Mouse (Mus musculus): ENCODE measurements around the gene Hhipl1.

Gene Hhipl1

DNA sequence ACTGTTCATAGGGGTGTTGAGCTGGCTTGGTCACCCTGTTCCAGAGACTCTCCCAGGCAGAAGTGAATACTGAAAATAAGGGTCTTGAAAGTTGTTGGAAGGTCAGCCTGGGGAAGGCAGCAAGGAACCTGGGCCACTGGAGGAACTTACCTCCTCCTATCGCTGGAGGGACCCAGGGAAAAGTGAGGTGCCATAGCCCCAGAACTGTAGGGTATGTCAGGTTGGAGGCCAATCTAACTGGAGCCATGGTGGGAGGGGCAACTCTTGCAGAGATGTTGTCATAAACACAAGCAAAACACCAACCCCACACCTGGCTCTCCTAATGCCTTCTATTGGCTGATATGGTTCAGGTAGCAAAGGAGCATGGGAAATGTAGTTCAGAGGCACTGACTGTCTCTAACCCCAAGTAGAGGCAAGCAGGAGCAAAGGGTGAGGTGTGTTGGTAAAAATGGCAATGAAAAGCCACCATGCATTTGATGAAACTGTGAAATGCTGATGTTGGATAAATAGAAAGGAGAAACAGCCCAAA, 7.2 kb downstream of the Hhipl1 start:
- DNase-seq (ENCODE audit: low spot score in 2 of 2) = no peak

DNA sequence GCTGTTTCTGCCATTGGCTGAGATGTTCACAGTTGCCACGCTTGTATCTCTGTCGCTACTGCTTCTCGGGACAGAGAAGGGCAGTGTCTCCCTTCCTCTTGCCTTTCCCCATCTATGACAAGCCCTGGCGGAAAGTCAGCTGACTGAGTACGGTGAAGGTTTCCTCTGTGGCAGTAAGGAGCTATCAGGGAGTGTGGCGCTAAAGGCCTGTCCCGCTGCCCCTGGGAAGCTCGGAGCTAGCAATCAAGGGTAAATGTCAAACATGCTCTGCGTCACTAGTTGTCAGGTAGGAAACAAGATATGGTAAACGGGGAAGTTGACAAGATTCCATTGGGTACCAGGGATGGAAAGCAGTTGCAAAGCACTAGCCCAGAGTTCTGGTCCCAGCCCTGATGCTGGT, 9.7 kb downstream of the Hhipl1 start:
- DNase-seq (ENCODE audit: low spot score in 2 of 2) = no peak

DNA sequence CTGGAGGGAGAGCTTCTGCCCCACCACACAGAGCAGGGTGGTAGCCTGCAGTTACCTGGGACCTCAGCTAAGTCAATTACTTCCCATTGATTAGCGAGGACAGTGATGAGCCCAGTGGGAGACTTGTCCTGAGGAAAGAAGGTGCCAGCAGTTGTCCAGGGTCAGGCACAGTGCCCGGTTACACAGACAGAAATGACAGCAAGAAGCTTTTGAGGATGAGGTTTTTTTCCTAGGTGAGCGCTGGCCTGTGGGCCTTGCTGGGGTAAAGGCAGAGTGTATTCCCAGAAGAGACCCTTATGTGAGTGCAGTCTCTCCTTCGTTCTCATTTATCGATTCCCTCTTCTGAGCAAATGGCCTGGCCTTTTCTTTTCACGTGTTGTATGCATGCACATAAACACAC, 10.6 kb downstream of the Hhipl1 start:
- DNase-seq (ENCODE audit: low spot score in 2 of 2) = no peak

DNA sequence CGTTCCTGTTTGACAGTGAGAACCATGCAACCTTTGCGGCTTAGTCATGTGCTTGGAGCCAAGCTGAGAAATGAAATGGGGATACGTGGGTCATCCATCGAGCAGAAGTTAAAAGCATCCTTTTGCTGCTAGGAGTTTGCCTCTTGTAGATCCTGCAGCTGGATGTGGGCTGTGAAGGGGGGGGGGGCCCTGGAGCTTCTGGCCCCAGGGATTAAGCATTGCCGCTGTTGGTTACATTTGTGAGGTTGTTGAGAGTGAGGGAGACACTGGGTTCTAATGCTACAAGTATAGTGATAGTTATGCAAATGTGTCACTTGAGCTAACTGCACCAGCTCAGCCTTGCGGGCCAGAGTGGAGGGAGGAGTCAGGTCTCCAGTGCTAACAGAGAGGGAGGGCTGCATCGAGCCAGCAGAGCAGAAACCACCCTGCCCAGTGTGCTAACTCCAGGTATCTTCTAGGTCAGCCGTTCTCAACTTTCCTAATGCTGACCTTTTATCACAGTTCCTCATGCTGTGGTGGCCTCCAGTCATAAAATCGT, 11.2 kb downstream of the Hhipl1 start:
- no peak for DNase-seq (ENCODE audit: low spot score in 2 of 2)

DNA sequence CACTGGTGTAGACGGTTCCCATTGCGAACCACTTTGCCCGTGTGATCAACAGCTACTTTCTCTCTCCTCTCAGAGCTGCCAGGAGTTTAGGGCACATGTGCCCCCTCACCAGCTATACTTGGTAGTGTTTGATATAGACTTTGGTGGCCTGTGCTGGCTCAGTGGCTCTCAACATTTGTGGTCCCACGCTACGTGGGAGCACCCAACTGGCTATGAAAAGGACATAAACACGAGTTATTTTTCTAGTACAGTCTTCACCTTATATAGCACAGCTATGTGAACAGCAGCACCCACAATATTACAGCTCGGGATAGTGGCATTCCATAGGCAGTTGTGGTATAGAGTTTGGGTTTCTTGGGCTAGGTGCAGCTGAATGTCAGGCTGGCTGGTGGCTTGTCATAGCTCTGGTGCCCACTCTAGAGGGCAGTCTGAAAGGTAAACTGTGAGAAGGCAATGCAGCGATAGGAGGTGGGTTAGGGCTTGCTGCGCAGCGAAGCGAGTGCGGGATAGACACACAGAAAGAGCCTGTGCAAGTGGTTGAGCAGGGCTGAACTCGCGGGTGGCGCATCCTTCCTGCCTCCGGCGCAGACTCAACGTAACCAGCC, 11.9 kb downstream of the Hhipl1 start:
- DNase-seq (ENCODE audit: low spot score in 2 of 2) = no peak

DNA sequence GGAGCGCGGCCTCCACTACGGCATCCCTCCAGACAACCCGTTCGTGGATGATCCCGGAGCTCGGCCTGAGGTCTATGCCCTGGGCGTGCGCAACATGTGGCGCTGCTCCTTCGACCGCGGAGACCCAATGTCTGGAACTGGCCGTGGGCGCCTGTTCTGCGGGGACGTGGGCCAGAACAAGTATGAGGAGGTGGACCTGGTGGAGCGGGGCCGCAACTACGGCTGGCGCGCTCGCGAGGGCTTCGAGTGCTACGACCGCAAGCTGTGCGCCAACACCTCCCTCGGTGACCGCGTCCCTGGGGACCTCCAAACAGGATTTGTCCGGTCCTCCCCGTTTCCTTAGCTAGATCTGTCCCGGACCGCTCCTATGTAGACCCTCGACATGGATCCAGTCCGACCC, 12.4 kb downstream of the Hhipl1 start:
- no peak for DNase-seq (ENCODE audit: low spot score in 2 of 2)

- DNase-seq (ENCODE audit: low spot score in 2 of 2) = no peak
Measured at GRCm38 (mm10) chr12:108320096-108320495, 14.0 kb downstream of the Hhipl1 start.

DNA sequence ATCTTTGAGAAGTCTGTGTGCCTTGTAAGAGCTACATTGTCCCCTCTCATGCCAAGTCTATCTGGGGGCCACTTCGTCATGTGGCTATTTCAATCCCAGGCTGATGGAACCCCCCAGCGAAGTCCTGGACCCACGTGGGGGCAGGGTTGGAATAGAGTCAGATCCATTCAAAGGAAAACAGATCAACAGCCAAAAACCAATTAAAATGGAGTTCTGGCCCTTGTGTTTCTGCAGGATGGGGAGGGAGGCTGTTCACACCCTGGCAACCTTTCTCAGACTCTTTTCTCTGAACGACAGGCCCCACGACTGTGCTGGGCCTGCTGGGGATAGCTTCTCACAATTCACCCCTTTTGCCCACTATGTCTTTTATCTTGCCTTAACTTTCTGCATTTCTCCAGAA, 20.3 kb downstream of the Hhipl1 start:
- no peak for DNase-seq (ENCODE audit: low spot score in 2 of 2)

GRCm38 (mm10) chr12:108327889-108328491, 21.9 kb downstream of the Hhipl1 start:
- DNase-seq (ENCODE audit: low spot score in 2 of 2) = peak; percentile 60 to 74

- DNase-seq (ENCODE audit: low spot score in 2 of 2) = peak; percentile 70 to 78
Measured at GRCm38 (mm10) chr12:108333056-108333455, 27.0 kb downstream of the Hhipl1 start.

- no peak for DNase-seq (ENCODE audit: low spot score in 2 of 2)
Measured at GRCm38 (mm10) chr12:108333481-108333882, 27.4 kb downstream of the Hhipl1 start.

- peak; percentile 99 to 100 for DNase-seq (ENCODE audit: low spot score in 2 of 2)
Measured at GRCm38 (mm10) chr12:108333895-108334445, 27.9 kb downstream of the Hhipl1 start, which contains the start of gene Cyp46a1. Gene Cyp46a1, plus strand, starts transcription at chr12:108334381.

DNA sequence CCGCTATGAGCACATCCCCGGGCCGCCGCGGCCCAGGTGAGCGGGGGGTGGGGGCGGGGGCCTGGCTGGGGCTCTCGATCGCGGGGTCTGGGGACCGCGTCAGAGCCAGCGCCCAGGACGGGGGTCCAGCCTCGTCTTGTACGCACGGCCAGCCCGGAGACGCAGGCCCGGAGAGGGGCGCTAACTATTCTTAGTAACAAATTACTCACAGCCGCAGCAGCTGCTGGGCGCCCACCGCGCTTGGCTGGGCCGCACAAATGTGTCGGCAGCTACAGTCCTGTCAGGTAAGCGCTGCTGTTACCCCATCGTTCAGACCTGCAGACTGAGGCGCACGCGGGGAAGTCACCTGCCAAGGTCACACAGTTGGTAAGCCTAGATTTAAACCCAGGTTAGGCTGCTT, 28.5 kb downstream of the Hhipl1 start:
- DNase-seq (ENCODE audit: low spot score in 2 of 2) = no peak

DNA sequence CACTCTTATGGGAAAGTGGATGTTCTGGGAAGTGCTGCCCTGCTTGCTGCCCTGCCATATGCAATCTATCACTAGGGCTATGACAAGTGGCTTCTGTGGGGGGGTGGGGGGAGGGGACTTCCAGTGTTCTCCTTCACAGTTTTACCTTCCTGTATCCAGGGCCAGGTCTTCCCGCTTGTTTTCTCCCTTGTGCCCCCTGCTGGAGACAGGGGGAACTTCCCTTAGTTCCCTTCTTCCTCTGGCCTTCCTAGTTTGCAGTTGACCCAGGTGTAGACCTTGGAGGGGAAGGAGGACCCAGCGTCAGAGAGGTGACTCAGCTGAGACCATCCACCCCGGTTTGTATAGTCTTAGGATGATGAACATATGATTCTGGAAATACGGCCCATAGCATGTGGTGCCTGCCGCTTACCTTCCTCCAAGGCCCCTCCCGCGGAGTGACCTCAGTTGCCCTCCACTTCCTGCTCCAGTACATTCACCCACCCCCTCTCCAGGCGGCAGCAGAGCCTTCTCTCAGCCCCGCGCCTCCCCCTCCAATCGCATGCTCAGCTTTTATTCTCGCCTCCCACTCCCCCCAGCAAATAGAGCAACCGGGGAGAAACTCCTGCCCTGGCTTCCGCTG, 32.6 kb downstream of the Hhipl1 start:
- peak in 1 of 2 experiments; percentile 23 for DNase-seq (ENCODE audit: low spot score in 2 of 2)

- no peak for DNase-seq (ENCODE audit: low spot score in 2 of 2)
Measured at GRCm38 (mm10) chr12:108348151-108348550, 42.1 kb downstream of the Hhipl1 start.

DNA sequence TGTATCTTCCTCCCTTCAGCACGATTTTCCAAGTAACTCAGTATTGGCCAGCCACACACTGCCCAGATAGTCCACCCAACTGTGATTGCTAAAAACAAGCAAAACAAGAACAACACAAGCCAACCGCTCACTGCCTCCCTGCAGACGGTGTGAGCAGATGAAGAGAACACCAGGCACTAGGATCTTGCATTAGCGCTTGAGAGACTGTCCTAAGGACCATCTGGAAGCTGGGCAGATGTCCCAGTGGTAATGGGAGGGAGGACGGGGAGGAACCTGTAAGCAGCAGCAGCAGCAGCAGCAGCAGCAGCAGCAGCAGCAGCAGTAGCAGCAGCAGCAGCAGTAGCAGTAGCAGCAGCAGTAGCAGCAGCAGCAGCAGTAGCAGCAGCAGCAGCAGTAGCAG, 43.0 kb downstream of the Hhipl1 start:
- DNase-seq (ENCODE audit: low spot score in 2 of 2) = no peak

DNA sequence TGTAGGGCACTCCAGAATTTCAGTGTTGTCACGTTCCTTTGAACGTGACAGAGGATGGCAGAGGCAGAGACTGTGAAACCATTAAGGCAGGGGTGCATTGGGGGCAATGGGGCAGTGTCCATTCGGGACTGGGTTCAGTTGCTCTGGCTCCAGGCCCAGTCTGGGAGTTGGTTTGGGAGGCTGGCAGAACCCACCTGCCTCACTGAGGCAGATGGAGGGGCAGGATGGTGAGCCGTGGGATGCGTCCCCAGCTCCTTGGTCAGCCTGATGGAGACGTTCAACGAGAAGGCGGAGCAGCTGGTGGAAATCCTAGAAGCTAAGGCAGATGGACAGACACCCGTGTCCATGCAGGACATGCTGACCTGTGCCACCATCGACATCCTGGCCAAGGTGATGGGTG, 44.9 kb downstream of the Hhipl1 start:
- DNase-seq (ENCODE audit: low spot score in 2 of 2) = no peak

- no peak for DNase-seq (ENCODE audit: low spot score in 2 of 2)
Measured at GRCm38 (mm10) chr12:108352371-108353136, 46.5 kb downstream of the Hhipl1 start.

- no peak for DNase-seq (ENCODE audit: low spot score in 2 of 2)
Measured at GRCm38 (mm10) chr12:108354284-108354683, 48.2 kb downstream of the Hhipl1 start.

DNA sequence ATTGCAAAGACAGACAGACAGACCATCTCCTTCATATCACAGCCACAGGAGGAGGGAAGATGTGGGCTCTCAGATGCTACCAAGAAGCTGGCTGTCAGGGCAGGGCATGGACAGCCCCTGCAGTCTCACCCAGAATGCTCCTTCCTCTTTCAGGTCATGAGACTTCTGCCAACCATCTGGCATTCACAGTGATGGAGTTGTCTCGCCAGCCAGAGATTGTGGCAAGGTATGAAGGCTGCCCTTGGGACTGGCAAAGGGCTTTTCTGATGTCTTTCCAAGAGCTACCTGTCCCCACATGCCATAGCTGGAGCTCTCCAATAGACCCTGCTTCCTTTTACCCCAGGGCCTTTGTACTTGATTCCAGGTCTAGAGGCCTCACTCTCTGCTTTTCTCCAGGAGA, 49.2 kb downstream of the Hhipl1 start:
- no peak for DNase-seq (ENCODE audit: low spot score in 2 of 2)

- no peak for DNase-seq (ENCODE audit: low spot score in 2 of 2)
Measured at GRCm38 (mm10) chr12:108355986-108356385, 49.9 kb downstream of the Hhipl1 start.

DNA sequence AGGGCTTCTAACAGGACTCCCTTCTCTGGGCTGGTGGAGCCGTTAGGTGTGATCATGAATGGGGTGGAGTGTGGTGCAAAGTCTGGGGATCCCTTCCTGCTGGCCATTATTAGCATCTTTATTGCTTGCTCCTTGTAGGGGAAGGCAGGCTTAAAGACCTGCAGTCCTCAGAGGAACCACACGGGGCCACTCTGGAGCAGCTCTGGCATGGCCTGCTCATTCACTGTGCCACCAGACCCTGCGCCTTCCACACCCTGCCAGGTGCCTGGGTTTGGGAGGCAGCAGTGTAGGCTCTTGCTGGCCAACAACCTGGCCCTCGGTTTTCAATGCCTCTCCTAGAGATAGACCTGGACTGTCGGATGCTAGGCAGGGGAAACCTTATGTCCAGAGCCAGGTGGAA, 57.7 kb downstream of the Hhipl1 start:
- DNase-seq (ENCODE audit: low spot score in 2 of 2) = peak; percentile 80 to 84

Data from frontal cortex, postnatal 25 days (tissue).